Mouse (Mus musculus) CH12.LX (cell line): Measurements from ENCODE around the gene Il16.
A peak's percentile ranks its signal among the peaks of the same experiment; 100 is the strongest.

ENCODE experiments used
- CTCF ChIP-seq, 2 experiments: IDR thresholded peaks in 1 of 2; conservative IDR thresholded peaks in 1 of 2; 2 replicates each; pipeline ENCODE4 v1.5.1; 2011 to 2012; ENCODE audit warnings: low read depth in 2 of 2, low read length in 2 of 2, improper control_type of control experiment in 1 of 2, inconsistent platforms in 1 of 2, mild to moderate bottlenecking in 1 of 2, moderate library complexity in 1 of 2
- EP300 ChIP-seq: IDR thresholded peaks from 2 replicates; pipeline ENCODE4 v1.6.1; 2011; ENCODE audit warnings: low read length, improper control_type of control experiment
- MEF2A ChIP-seq: IDR thresholded peaks from 2 replicates; pipeline ENCODE4 v1.6.1; 2014; ENCODE audit warnings: low read depth, mild to moderate bottlenecking, inconsistent platforms, low read length, improper control_type of control experiment, borderline replicate concordance
- RCOR1 ChIP-seq: conservative IDR thresholded peaks from 2 replicates; pipeline ENCODE4 v1.6.1; 2012; ENCODE audit warnings: low read depth, mild to moderate bottlenecking, inconsistent platforms, low read length, improper control_type of control experiment
- TCF12 ChIP-seq: IDR thresholded peaks from 2 replicates; pipeline ENCODE4 v1.6.1; 2014; ENCODE audit warnings: low read depth, mild to moderate bottlenecking, inconsistent platforms, low read length, improper control_type of control experiment
- USF2 ChIP-seq: conservative IDR thresholded peaks from 2 replicates; pipeline ENCODE4 v1.6.1; 2011; ENCODE audit warnings: low read depth, low read length, improper control_type of control experiment

GRCm38 (mm10) chr7:83599913-83600286, 145.6 kb downstream of the Il16 start:
- TF ChIP-seq USF2, result no peak
- peak; percentile 71; the same call in 1 of the 2 replicates for TF ChIP-seq TCF12
- peak; percentile 30; the same call in 1 of the 2 replicates for TF ChIP-seq MEF2A
- TF ChIP-seq RCOR1, result no peak
- peak; percentile 86 to 93 for TF ChIP-seq CTCF (conservative IDR thresholded peaks at IDR 0.05 in 1 of 2, IDR thresholded peaks at IDR 0.05 in 1 of 2; ENCODE audit: low read depth in 2 of 2, low read length in 2 of 2)
- TF ChIP-seq EP300, result no peak
